Mouse (Mus musculus) heart, postnatal 10 days (tissue): ENCODE results near the gene Trim39. TPM values are rescaled to one million over a fixed set of nuclear protein-coding genes. Genes with fewer than 3 reads are reported as not detected.

Source experiments
- DNase-seq, 2 experiments: peaks; one replicate each; pipeline ENCODE4 v3.0.0; 2021
- intact Hi-C: fragments of 180-260 bp; cut with DNase I; formaldehyde crosslinking; loops from one replicate; pipeline ENCODE4 v1.15.1; 2025
- total RNA-seq, 2 experiments: library from RNA; stranded (reverse); gene quantifications; 2 replicates each; pipeline ENCODE4 v1.2.3; 2021

The Trim39 gene
- total RNA-seq = 1 to 10 TPM; 7.8 to 8.0 TPM

GRCm38 (mm10) chr17:36271586-36272256 lies at the start of gene Trim39:
Trim39 (minus strand) TSS chr17:36272247.
- peak; percentile 89 to 91 for DNase-seq
- intact Hi-C loops = no loop called here

DNA sequence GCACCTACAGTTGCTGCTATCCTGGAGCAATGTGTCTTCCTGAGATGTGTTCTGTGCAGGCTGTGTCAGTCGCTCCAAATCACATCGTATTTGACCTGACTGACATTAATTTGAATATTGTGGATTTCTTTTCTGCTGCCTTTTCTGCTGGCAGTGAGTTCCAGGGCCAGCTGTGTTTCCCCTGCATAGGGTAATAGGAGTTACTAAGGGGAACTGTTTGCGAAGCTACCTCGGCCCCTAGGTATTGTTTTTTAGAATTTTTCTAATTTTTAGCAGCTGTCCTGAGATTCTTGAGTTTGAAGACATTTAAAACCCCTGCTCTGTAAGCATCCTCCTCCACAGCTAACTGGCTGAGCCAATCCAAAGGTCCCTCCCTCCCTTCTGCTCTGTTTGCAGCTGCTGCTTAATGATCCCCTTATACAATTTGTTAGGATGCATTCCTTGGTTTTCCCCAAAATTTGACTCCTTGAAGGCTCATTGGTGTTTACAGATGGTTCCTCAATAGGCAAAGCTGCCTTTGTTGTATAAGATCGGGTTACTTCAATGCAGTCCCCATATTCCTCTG lies 43.7 kb upstream of the Trim39 start:
- DNase-seq = no peak
- intact Hi-C loops = no loop called here

DNA sequence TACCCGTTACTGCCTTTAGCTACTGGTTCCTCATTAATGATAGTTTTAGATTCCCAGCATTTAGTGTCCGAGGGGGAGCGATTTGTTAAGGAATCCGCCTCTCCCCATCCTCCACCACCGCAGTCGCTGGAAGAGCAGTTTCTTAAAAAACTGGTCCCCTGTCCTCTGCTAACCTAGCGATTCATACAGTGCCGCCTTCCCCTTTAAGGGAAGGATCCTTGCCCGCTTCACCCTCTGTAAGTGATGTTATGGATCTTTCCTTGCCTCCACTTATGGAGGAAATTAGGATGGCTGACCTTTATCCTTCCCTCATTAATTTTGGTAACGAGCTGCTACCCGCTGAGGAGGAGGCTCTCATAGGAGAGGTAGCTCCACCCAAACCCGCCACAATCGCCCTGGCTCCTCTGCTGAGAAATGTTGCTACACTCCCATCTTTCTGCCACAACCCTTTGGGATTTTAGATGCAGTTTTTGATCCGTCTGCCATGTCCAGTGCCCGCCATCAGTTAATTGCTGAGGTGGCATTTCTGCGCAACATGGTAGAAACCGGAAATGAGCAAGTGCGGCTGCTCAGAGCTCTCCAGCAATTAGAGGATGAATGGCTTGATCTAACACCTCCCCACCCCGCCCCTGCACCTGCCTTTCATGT lies 43.1 kb upstream of the Trim39 start:
- intact Hi-C loops = no loop called here
- DNase-seq = peak; percentile 25 to 32

GRCm38 (mm10) chr17:36314511-36314910 lies 42.5 kb upstream of the Trim39 start:
- intact Hi-C loops = no loop called here
- peak; percentile 2 to 11 for DNase-seq

DNA sequence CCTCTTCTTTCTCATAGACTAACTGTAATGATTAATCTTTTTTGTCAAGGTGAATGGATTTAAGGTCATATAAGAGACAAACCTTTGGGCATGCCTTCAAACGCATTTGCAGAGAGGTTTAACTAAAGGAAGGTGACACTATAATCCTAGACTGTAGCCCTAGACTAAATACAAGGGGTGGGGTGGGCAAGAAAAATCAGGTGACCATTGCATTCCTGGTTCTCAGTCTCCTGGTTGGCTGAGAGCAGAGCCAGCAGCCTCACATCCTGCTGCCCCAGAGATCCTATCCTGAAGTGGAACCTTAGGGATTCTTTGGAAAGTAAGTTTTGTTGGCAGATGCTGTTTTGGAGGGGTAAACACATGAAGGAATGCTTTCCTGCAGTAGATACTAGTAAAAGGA lies 37.2 kb upstream of the Trim39 start:
- no peak for DNase-seq
- intact Hi-C loops = loop anchor here (2.0 to 5.0 kb wide), 3 partner anchors 48 to 478 kb away; no protein-coding TSS in a partner anchor

DNA sequence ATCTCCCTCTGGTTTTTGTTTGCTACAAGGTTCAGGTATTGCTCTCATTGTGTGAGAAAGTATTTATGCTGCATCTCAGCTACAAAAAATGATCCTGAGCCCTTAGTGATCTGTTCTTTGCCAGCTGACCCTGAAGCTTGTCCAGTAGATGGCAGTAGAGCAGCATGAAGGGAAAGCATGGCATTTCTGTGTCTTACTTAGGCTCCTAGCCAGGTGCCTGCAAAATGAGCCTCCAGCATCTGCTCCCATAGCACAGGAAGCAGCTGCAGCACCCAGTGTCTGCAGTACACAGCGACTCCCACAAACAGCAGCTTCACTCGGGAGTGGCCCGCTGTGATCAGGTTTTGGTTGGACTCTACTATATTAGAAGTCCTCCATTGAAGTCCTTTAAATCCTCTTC lies 36.8 kb upstream of the Trim39 start:
- DNase-seq = peak; percentile 80 to 86
- intact Hi-C loops = loop anchor here (2.0 to 5.0 kb wide), 3 partner anchors 48 to 478 kb away; no protein-coding TSS in a partner anchor

DNA sequence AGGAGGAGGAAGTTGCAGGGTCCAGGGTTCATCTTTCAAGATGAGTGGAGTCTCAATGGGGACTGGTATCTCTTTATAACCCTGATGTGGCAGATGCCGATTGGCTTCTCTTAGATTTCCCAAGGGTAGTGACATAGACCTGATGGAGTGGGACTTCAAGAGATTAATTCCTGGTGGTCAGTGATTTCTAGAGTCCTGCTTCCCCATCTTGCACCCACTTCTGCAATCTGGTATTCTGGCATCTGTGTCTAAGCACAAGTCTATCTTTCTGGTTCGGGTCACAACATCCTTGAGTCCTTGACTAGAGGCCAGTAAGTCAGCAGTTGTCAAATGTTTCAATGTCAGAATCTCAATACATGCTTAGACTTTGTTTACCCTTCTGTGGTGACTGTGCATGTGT lies 14.3 kb upstream of the Trim39 start, which contains the start of gene H2-M10.2:
Gene H2-M10.2 (minus strand): TSS at position 101 of the 400 bp plus-strand sequence.
- intact Hi-C loops = no loop called here
- DNase-seq = no peak

DNA sequence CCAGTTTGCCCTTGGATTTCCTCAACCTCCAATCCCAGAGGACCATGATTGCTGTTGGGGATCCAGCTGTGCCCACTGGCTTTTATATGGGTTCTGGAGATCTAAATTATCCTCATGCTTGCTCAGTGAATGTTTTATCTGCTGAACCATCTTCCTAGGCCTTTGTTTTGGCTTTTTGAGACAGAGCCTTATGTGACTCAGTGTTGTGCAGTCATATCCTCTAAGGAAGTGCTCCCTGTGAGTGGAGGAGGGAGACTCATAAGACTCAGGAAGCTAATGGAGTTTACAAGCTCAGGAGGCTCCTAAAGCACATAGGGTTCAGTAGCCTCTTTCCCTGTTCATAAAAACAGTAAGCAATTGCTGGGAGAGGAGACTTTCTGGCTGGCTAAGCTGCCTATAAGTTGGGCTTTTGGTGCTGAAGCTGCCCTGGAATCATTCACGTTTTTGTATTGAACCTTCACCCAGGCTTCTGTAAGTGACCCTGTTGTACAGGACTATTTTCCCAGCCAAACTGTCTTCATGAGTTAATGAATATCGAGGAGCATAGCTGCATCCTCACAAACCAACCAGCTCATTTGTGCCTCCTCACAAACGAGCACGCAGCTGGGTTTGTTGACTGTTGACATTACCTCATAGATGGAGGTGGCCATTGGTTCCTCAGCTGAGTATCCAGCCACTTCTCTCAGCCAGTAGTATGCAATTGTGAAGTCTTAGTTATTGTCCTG lies 9.6 kb upstream of the Trim39 start:
- no peak for DNase-seq
- intact Hi-C loops = no loop called here

- DNase-seq = no peak
- intact Hi-C loops = no loop called here
Measured at GRCm38 (mm10) chr17:36274776-36275175, 2.7 kb upstream of the Trim39 start.

GRCm38 (mm10) chr17:36273796-36274195 lies 1.7 kb upstream of the Trim39 start:
- intact Hi-C loops = no loop called here
- DNase-seq = no peak

- DNase-seq = no peak
- intact Hi-C loops = no loop called here
Measured at GRCm38 (mm10) chr17:36272643-36273366, 758 bp upstream of the Trim39 start.

GRCm38 (mm10) chr17:36270956-36271585 lies 976 bp downstream of the Trim39 start:
- DNase-seq = peak; percentile 93 to 94
- intact Hi-C loops = no loop called here

DNA sequence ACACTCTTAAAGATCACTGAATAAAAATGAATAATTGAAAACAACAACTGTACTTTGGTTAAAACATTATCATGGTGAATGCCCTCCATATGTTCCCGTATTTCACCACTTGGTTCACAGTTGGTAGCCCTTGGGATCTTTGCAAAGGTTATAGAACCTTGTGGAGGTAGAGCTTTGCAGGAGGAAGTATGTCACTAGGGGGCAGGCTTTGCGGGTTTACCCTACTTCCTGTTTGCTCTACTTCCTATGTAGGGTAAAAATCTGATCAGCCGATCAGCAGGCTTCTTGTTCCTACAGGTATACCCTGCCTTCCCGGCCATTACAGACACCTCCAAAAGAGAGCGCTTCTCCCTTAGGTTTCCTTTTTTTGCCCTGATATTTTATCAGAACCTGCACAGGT lies 6.2 kb downstream of the Trim39 start:
- peak in 1 of 2 experiments; percentile 22 for DNase-seq

DNA sequence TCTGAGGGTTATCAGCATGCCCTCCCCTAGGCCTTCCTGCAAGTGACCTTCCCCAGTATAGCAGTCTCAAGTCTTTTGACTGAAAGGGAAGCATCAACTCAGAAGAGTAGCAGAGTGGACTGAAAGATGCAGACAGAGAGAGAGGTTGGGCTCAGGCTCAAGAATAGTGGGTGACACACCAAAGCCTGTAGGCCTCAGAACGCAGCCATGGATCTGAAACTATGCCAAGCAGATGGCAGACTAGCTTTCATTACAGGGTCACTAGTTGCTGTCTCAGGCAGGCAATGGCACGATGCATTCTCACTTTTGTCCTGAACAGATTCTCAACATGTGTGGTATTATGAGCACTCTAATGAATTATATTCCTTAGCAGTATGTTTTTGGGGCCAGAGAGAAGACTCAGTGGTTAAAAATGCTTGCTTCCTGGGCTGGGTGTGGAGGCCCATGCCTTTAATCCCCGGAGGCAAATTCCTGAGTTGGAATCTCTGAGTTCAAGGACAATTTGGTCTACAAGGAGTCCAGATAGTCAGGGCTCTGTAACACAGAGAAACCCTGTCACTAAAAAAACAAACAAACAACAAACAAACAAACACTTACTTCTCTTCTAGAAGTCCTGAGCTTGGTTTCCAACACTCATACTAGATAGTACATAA lies 7.6 kb downstream of the Trim39 start:
- intact Hi-C loops = no loop called here
- no peak for DNase-seq

More for the DNA sequence above, 6.2 kb downstream of the Trim39 start:
- intact Hi-C loops = no loop called here

- intact Hi-C loops = no loop called here
- no peak for DNase-seq
Measured at GRCm38 (mm10) chr17:36261511-36262166, 10.4 kb downstream of the Trim39 start.

DNA sequence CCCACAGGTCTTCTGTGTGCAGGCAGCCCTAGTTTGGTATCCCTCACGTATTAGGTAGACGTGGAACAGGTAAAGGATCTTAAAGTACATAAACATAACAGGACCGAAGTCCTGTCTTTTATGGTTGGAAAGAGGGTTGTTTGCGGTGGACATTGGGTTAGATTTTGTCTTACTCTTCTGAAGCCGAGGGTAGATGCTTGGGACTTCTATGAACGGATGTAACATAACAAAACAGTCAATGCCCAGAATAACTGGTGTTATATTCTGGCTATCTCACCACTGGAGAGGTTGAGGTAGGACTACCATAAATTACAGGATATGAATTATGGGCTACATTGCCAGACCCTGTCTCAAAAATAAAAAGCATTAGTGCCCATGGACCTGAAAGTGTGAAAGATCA lies 14.1 kb downstream of the Trim39 start, which contains the start of gene Rpp21:
Gene Rpp21 (minus strand): TSS at position 101 of the 400 bp plus-strand sequence.
- DNase-seq = no peak
- intact Hi-C loops = no loop called here

DNA sequence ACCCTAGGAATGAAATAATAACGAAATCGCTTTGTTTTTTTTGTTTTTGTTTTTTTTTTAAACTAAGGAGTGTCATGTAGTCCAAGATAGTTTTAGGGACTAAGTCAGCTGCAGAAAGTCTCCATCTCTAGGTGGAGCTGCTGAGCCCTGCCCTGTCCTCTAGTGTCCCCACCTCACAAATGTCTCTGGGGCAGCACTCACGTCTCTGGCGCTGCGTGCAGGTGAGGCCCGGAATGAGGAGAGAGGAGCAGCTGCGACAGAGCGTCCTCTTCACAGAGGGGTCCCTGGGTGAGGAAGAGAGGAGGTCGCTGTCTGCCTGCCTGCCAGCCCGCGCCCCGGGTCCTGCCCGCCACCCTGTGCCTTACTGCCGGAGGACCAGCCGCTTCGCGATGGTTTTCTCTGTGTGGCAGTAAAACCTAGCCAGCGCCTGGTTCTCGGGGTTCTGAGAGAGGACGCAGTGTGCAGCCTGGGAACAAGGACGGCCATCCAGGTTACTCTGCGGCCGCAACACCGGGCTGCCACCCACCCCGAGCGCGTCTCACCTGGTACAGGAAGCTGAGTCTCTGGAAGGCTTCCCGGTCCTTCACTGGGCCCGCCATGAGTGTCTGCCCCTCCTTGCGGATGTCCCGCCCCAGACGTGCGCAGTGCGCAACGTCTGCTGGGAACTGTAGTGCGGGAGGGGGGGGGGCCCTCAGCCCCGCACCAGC lies 14.7 kb downstream of the Trim39 start:
- intact Hi-C loops = no loop called here
- peak; percentile 87 to 88 for DNase-seq

DNA sequence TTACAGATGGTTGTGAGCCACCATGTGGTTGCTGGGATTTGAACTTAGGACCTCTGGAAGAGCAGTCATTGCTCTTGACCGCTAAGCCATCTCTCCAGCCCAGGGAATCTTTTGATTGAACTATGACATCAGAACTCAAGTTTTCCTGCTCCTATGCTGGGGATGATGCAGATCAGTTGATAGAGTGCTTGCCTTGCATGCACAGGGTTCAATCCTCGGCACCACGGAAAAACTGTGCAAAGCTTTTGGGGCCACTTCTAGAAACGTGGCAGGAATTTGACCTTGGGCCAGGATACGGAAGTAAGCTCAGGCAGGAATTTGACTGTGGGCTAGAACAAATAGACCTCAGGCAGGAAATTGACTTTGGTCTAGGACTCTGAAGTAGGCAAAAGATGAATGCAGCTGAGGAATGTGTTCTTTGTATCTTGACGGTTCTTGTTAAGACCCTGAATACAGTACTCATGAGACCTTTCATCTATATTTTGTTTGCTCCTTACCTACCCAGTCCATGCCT lies 18.9 kb downstream of the Trim39 start:
- intact Hi-C loops = no loop called here
- no peak for DNase-seq
